Mouse (Mus musculus) adipocyte (in vitro differentiated cells): ENCODE results near the gene Try10.
"Not testable (repeated sequence)": the region's sequence is repeated elsewhere in the genome, so short reads cannot be mapped to it uniquely, and the experiment has no call there.

ENCODE experiments used
- DNase-seq: peaks from one replicate; pipeline ENCODE4 v3.0.0-alpha.2; 2016; ENCODE audit warnings: low spot score

Gene Try10

DNA sequence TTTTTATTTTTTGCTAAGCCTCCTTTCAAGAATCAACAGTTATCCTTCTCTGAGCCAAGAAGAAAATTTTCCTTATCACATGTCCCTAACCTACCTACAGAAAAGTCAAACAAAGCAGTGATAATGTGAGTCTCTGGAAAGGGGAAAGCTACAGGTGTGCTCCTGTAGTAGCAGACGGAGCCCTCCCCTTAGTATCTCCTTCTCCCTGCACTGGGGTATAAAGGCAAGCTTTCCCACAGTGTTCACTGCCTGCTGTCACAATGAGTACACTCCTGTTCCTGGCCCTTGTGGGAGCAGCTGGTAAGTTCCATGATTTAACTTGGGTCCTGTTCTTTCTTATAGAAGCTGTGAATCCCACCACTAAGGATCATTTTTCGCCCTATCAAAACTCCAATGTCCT, at the start of gene Try10:
Gene Try10 (plus strand): TSS at position 174 of the 400 bp plus-strand sequence.
- DNase-seq, result no peak

- not testable (repeated sequence) for DNase-seq
Observed at GRCm38 (mm10) chr6:41316741-41317140, 37.2 kb upstream of the Try10 start, which contains the start of gene Try5. TSS of gene Try5 (minus strand) at chr6:41316841.

GRCm38 (mm10) chr6:41373772-41374171, 19.9 kb downstream of the Try10 start:
- not testable (repeated sequence) for DNase-seq

DNA sequence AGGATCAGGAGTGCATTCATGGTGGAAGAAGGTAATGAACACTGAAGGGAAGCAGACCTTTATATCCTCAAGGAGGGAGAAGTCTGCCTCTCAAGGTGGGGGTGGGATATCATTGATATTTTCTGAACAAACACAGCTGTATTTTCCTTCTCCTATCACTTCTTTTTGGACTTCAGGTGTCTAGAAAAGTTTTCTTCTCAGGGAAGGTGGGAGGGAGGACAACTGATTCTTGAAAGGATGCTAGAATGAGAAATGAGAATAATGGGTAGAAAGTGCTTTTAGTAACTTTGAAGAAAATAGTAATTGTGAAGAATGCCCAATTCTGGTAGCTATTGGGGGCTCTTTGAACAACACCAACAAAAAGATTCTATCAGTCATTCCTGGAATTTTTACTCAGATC, 23.7 kb downstream of the Try10 start, which contains the start of gene Prss3:
Gene Prss3 (minus strand): TSS at position 101 of the 400 bp plus-strand sequence.
- not testable (repeated sequence) for DNase-seq

DNA sequence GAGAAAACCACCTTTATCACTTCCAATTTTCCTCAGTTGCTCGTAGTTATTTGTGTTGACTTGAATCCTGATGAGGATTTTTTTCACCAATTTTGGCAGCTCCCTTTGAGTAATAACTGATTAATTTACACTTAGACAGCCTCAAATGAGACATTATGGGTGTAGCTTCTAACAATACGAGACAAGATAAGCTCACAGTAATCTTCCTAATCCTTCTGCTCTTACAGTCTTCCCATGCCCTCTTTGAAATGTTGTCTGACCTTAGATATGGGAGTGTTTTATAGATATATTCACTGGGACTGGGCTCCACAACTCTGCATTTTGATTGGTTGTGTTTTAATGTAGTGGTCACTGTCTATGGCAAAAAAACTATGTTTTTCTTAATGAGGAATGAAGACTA, 32.9 kb downstream of the Try10 start:
- DNase-seq, result no peak

- not testable (repeated sequence) for DNase-seq
Observed at GRCm38 (mm10) chr6:41391640-41392039, 37.7 kb downstream of the Try10 start.

DNA sequence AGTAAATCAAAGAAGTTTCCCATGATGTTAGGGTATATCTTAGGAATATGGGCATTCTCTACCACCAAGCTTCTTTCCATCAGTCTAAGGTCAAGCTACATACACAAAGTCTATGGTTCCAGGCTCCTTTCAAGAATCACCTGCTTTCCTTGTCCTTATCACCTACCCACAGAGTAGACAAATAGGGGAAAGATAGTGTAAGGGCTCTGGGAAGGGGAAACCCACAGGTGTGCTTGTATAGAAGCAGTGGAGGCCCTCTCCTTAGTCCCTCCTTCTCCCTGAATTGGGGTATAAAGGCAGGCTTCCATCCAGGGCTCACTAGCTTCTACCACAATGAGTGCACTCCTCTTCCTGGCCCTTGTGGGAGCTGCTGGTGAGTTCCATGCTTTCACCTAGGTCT, 38.2 kb downstream of the Try10 start, which contains the start of gene Gm5771:
Gene Gm5771 (plus strand): TSS at position 301 of the 400 bp plus-strand sequence.
- DNase-seq, result not testable (repeated sequence)
